Mouse (Mus musculus): ENCODE results near the gene Gm15130. TPM values are rescaled to one million over a fixed set of nuclear protein-coding genes. Genes with fewer than 3 reads are reported as not detected.

Gene Gm15130
- not detected for polyA plus RNA-seq (2012; fragmentation: generic; extraction: Trizol)

DNA sequence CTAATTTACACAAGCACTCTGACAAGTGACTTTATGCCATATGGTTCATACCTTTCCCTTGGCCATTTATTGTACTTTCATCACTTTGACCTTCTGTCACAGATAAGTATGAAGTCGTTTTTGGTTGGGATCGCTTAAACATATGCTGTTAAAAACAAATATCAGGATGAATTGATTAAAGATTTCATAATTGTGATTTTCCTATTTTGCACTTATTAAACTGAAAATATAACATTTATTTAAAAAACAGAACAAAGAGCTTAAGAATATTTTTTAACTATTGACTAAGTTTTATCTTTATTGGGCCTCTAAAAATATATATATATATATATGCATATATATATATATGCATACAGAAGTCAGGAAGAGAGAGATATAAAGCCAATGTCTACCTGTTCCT is at the start of gene Gm15130:
TSS of gene Gm15130 (minus strand) at position 101 of the 400 bp plus-strand sequence.

DNA sequence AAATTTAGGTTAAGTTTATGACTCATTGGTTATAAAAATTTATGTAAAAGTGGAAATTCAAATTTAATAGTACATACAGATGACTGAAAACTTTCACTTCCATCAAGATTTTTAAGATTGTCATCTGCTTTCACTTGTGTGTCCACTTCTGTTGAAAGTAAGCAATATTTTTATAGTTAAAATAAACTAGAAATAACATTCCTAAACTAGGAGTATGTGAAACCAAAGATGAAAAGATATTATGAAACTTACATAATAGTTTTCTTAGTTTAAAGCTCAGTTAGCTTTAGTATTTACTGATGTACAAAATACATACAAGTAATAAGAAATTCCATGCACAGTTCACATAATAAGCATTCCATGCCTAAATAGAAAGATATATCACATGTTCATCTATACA is 46.9 kb downstream of the Gm15130 start, which contains the start of gene Gm13941:
TSS of gene Gm13941 (minus strand) at position 101 of the 400 bp plus-strand sequence.

Other genes starting within 250 kb of the Gm15130 start
- under 1 TPM in 1 of 2 experiments, not detected in 1; 0.02 TPM for gene Ano3, start 202.0 kb downstream of the Gm15130 start, polyA plus RNA-seq (2012; fragmentation: generic; extraction: Trizol)
- not detected for gene Gm13941, start 47.0 kb downstream of the Gm15130 start, polyA plus RNA-seq (2012; fragmentation: generic; extraction: Trizol)
- gene 4930430A15Rik, start 76.7 kb upstream of the Gm15130 start, polyA plus RNA-seq (2012; fragmentation: generic; extraction: Trizol): not detected
- gene Olfr1275, start 82.3 kb upstream of the Gm15130 start, polyA plus RNA-seq (2012; fragmentation: generic; extraction: Trizol): not detected
- not detected for gene Olfr1276, start 101.6 kb upstream of the Gm15130 start, polyA plus RNA-seq (2012; fragmentation: generic; extraction: Trizol)
- gene Olfr1277, start 121.2 kb upstream of the Gm15130 start, polyA plus RNA-seq (2012; fragmentation: generic; extraction: Trizol): not detected
- not detected for gene Olfr1278, start 137.2 kb upstream of the Gm15130 start, polyA plus RNA-seq (2012; fragmentation: generic; extraction: Trizol)
- gene Olfr1279, start 147.7 kb upstream of the Gm15130 start, polyA plus RNA-seq (2012; fragmentation: generic; extraction: Trizol): not detected
- not detected for gene Olfr1280, start 161.1 kb upstream of the Gm15130 start, polyA plus RNA-seq (2012; fragmentation: generic; extraction: Trizol)
- gene Olfr1281, start 173.6 kb upstream of the Gm15130 start, polyA plus RNA-seq (2012; fragmentation: generic; extraction: Trizol): not detected
- gene Olfr1282, start 183.1 kb upstream of the Gm15130 start, polyA plus RNA-seq (2012; fragmentation: generic; extraction: Trizol): not detected
- not detected for gene Olfr1283, start 213.9 kb upstream of the Gm15130 start, polyA plus RNA-seq (2012; fragmentation: generic; extraction: Trizol)
- not detected for gene Olfr1284, start 222.6 kb upstream of the Gm15130 start, polyA plus RNA-seq (2012; fragmentation: generic; extraction: Trizol)

All from C3H10T1/2 (cell line).